Mouse (Mus musculus) limb, embryonic 15.5 days (tissue): ENCODE data around the gene Carnmt1. TPM values are rescaled to one million over a fixed set of nuclear protein-coding genes. Genes with fewer than 3 reads are reported as not detected.

Experiments
- ATAC-seq: fragments of 200-750 bp; cut with Nextera tagmentation; 2 replicates; pipeline ENCODE4 v1.8.0; 2017; ENCODE audit warnings: low read depth, moderate TSS enrichment; ENCODE audit not compliant: insufficient number of reproducible peaks, low FRiP score, low TSS enrichment
- H3K27ac ChIP-seq: fragments of 300-500 bp; sonication (generic); 2 replicates; pipeline ENCODE4 v1.5.1; 2015; ENCODE audit warnings: moderate library complexity, mild to moderate bottlenecking, inconsistent platforms
- H3K27me3 ChIP-seq: fragments of 300-500 bp; sonication (generic); 2 replicates; pipeline ENCODE4 v1.6.1; 2015; ENCODE audit warnings: inconsistent platforms
- H3K36me3 ChIP-seq: fragments of 300-500 bp; sonication (generic); 2 replicates; pipeline ENCODE4 v1.6.1; 2015; ENCODE audit warnings: inconsistent platforms
- H3K4me1 ChIP-seq: fragments of 300-500 bp; sonication (generic); 2 replicates; pipeline ENCODE4 v1.6.1; 2015; ENCODE audit warnings: inconsistent platforms
- H3K4me2 ChIP-seq: fragments of 300-500 bp; sonication (generic); 2 replicates; pipeline ENCODE4 v1.6.1; 2015; ENCODE audit warnings: mild to moderate bottlenecking, inconsistent platforms
- H3K4me3 ChIP-seq: fragments of 300-500 bp; sonication (generic); 2 replicates; pipeline ENCODE4 v1.5.1; 2015; ENCODE audit warnings: mild to moderate bottlenecking, inconsistent platforms
- H3K9ac ChIP-seq: fragments of 300-500 bp; sonication (generic); 2 replicates; pipeline ENCODE4 v1.6.1; 2015; ENCODE audit warnings: inconsistent platforms
- H3K9me3 ChIP-seq: fragments of 300-500 bp; sonication (generic); 2 replicates; pipeline ENCODE4 v1.6.1; 2016; ENCODE audit warnings: inconsistent platforms
- WGBS: fragments of 180-500 bp; shearing (Covaris S2); methylation state at CpG from one replicate; pipeline ENCODE4 v1.1.7; 2015; 5-methylcytosine and 5-hydroxymethylcytosine counted together
- polyA plus RNA-seq: library from polyadenylated mRNA; unstranded; fragments of >200 nt; fragmentation: Nextera tagmentation; extraction: Ambion mirVana; gene quantifications from 2 replicates; pipeline ENCODE4 v1.2.1, GENCODE M21; 2015

Gene Carnmt1
- polyA plus RNA-seq, 1 experiment from 2014 or later, result 35.0 TPM

DNA sequence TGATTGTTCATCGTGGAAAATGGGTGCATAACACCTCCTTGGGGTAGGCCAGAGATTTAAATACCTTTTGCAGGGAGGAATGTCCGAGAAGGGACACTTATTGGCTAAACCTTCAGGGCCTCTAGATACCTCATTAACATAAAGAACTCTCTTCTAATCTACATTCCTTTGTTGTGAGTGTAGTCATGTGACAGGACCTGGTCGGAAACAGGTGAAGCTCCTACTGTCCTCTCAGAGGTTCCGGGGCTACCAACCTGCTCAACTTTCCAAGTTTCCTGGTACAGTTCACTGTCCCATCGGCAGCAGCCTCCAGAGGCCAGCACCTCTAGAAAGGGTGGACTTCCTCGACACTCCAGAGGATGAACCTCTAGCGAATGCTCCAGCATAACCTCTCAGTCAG, 14.6 kb upstream of the Carnmt1 start:
- Histone ChIP-seq H3K9ac (no peak overlapping the region), H3K4me2 (no peak overlapping the region), H3K4me3 (no peak overlapping the region), H3K9me3 (no peaks in the 10 kb centered on the region), H3K4me1 (no peaks in the 10 kb centered on the region; the same call in 1 of the 2 replicates), H3K27ac (no peak overlapping the region), H3K36me3 (no peaks in the 10 kb centered on the region), H3K27me3 (no peaks in the 10 kb centered on the region)
- 84% methylated on average over 7 of the region's 7 CpGs for WGBS
- ATAC-seq, result no peak

DNA sequence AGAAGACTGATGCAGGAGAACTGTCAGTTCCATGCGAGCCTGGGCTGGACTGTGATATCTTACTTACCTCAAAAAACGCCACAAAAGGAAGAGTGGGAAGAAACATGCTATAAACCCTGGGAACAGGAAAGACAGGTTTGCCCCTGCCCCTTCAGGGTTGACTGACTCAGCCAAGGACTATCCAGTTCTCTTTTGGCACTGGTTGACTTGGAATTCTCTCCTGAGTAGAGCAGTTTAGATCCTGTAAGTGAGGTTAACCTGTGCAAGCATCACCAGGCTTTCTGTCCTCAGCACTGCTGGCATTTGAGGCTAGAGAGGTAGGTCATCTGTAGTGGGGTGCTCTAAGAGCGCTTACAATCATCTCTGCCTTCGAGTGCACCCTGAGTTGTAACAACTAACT, 12.1 kb upstream of the Carnmt1 start:
- no peak for ATAC-seq
- Histone ChIP-seq H3K36me3 (no peaks in the 10 kb centered on the region), H3K9me3 (no peaks in the 10 kb centered on the region), H3K27ac (no peak overlapping the region), H3K4me2 (no peak overlapping the region), H3K27me3 (no peaks in the 10 kb centered on the region), H3K4me3 (no peak overlapping the region), H3K9ac (no peak overlapping the region), H3K4me1 (no peaks in the 10 kb centered on the region; the same call in 1 of the 2 replicates)
- WGBS, result 57% methylated on average over 4 of the region's 4 CpGs

DNA sequence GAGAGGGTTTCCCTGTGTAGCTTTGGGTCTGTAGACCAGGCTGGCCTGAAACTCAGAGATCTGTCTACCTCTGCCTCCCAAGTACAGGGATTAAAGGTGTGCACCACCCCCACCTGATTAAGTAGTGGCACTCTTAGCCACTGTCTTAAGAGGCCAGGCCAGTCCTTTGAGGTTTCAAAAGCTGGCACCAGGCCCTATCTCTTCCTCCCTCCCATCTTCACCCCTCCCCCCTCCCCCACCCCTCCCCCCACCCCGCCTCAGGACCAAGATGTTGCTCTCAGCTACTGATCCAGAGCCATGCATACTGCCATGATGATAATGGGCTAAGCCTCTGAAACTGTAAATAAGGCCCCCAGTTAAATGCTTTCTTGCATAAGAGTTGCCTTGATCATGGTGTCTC, 11.2 kb upstream of the Carnmt1 start:
- Histone ChIP-seq H3K4me2 (no peak overlapping the region), H3K27ac (no peak overlapping the region), H3K9me3 (no peaks in the 10 kb centered on the region), H3K9ac (no peak overlapping the region), H3K4me1 (no peaks in the 10 kb centered on the region; the same call in 1 of the 2 replicates), H3K36me3 (no peaks in the 10 kb centered on the region), H3K4me3 (no peak overlapping the region), H3K27me3 (no peaks in the 10 kb centered on the region)
- no peak for ATAC-seq
- WGBS, result no CpG with 5 or more reads among the region's 1 CpGs

DNA sequence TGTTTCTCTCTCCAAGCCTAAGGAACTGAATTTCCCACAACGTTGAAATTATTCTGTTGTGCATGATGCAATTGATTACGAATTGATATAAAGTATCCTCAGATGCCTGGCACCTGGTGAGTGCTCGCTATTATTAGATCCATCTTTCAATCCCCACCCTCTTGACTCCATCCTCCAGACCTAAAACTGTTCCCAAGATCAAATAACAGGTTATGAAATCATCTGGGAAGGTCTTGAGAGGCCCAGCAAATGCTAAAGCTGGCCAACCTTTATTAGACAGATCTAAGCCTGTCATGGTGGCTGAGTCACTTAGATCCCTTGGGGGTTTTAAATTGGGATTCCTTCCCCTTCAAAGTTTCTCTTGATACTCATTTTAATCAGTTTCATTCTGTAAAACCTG, 10.1 kb upstream of the Carnmt1 start:
- H3K27me3 ChIP-seq, result no peaks in the 10 kb centered on the region

DNA sequence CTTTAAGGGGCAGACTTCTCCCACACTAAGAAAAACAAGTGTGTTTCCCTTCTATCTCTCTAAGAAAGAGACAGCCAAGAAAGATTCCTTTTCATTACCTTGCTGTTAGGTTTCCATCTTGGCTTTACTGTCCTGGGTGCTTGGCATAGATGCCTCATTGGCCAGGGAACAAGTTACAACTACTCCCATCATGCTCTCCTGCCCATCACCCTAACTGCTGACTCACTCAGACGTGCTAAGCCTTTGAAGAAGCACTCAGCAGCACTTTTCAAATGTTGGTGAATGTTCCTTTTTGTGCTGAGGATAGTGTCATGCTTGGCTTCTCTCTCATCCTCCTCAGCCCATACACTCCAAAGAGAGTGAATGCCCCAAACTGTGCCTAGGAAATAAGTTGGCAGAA, 8.9 kb upstream of the Carnmt1 start:
- H3K36me3 ChIP-seq, result no peaks in the 10 kb centered on the region
- H3K4me2 ChIP-seq, result no peak overlapping the region
- H3K27me3 ChIP-seq, result no peaks in the 10 kb centered on the region
- 42% methylated on average over 1 of the region's 1 CpGs for WGBS
- H3K9ac ChIP-seq, result no peak overlapping the region
- no peak for ATAC-seq
- H3K4me3 ChIP-seq, result no peak overlapping the region
- H3K27ac ChIP-seq, result no peak overlapping the region
- H3K9me3 ChIP-seq, result no peaks in the 10 kb centered on the region
- H3K4me1 ChIP-seq, result no peaks in the 10 kb centered on the region

More for the DNA sequence above, 10.1 kb upstream of the Carnmt1 start:
- no peak overlapping the region for H3K27ac ChIP-seq
- no peak overlapping the region for H3K4me3 ChIP-seq
- H3K4me2 ChIP-seq, result no peak overlapping the region
- no peaks in the 10 kb centered on the region for H3K9me3 ChIP-seq
- H3K36me3 ChIP-seq, result no peaks in the 10 kb centered on the region
- ATAC-seq, result no peak
- 61% methylated on average over 3 of the region's 3 CpGs for WGBS
- H3K4me1 ChIP-seq, result no peaks in the 10 kb centered on the region
- H3K9ac ChIP-seq, result no peak overlapping the region

DNA sequence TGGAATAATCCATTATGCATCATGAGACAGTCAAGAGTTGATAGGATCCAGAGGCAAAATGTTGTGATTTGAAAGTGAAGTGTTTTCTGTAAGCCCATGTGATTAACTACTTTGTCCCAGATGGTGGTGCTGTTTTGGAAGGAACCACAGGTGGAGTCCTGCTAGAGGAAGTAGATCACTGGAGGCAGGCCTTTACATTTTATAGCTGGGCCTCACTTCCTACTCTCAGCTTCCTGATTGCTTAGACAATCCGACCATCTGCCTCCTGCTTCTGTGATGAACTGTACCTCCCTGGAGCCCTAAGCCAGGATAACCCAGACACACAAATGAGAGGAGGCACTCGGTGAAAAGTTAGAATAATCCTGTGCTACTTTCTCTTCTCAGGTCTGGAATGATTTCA, 6.7 kb upstream of the Carnmt1 start:
- Histone ChIP-seq H3K36me3 (no peaks in the 10 kb centered on the region), H3K4me3 (no peak overlapping the region), H3K4me1 (no peaks in the 10 kb centered on the region), H3K27ac (no peak overlapping the region), H3K4me2 (no peak overlapping the region), H3K9ac (no peak overlapping the region), H3K9me3 (no peaks in the 10 kb centered on the region), H3K27me3 (no peaks in the 10 kb centered on the region)
- ATAC-seq, result no peak
- 48% methylated on average over 2 of the region's 2 CpGs for WGBS

DNA sequence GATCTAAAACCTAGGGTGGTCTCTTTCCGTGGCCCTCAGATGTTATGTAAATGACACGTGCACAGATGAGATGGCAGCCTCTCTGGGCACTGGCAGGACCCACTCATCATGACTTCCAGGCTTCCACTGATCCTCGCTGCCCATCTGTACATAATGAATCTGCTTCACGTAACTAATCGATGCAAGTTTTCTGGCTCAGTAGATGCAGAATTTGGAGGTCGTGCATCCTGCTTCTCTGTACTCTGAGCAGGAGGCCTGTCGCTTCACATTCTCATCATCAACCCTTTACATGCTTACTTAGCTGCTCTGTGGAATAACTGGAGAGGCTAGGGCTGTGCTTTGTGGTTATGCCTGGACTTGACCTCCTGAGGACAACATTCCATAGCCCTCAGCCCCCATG, 3.6 kb upstream of the Carnmt1 start:
- 84% methylated on average over 7 of the region's 7 CpGs for WGBS
- Histone ChIP-seq H3K4me3 (no peak overlapping the region), H3K9ac (no peak overlapping the region), H3K4me1 (peaks cover 8% of the 10 kb centered on the region), H3K9me3 (no peaks in the 10 kb centered on the region), H3K27ac (no peak overlapping the region), H3K4me2 (no peak overlapping the region), H3K27me3 (no peaks in the 10 kb centered on the region), H3K36me3 (no peaks in the 10 kb centered on the region)
- no peak for ATAC-seq

DNA sequence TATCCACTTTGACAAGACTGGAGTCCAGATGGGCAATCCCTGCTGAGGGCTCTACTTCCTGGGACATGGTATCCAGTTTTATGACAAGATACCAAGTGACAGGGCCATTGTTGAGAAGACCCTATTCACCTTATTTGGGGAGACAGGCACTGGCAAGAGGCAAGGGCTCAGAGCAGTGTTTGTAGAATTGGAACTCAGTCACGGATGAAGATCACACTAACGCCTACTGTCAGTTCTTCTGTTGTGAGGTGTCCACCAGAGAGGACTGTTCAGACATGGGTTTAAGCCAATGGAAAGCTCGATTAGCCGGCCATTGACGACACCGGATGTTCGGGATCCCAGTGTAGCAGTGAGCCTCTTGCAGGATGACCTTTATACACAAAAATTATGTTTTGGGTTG, 1.0 kb upstream of the Carnmt1 start:
- Histone ChIP-seq H3K4me3 (no peak overlapping the region), H3K4me2 (no peak overlapping the region), H3K36me3 (no peaks in the 10 kb centered on the region), H3K27me3 (no peaks in the 10 kb centered on the region), H3K9ac (no peak overlapping the region), H3K27ac (peak overlapping the region; percentile 91; the same call in 1 of the 2 replicates), H3K4me1 (peaks cover 23% of the 10 kb centered on the region), H3K9me3 (no peaks in the 10 kb centered on the region)
- ATAC-seq, result no peak
- 94% methylated on average over 7 of the region's 7 CpGs for WGBS

DNA sequence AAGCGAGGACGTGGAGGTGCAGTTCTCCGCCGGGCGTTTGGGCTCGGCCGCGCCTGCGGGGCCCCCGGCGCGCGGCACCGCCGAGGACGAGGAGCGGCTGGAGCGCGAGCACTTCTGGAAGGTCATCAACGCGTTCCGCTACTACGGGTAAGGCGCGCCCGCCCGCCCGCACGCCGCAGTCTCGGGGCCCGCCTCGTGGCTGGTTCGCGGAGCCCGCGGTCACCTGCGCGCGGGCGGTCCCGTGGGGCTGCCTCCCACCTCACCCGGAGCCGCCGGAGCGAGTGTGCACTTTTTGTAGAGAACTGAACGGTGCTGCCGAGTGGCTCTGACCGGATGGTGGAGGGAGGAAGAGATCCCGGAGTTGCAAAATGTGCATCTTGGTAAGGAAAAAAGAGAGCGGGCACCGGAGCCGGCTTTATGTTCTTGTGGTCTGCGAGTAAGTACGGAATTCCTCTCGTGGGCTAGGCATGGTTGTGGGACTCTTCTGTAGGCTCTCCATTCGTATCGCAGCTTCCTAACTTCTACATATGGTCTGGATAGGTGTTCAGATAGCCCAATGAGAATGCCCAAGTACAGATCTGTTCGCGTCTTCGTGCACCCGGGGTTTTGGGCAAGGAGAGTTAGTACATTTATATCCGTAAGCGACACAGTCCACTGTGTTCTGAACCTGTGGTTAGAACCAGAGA, 635 bp downstream of the Carnmt1 start:
- Histone ChIP-seq H3K4me3 (peak overlapping the region; percentile 84), H3K4me2 (peak overlapping the region; percentile 67), H3K9me3 (no peaks in the 10 kb centered on the region), H3K27ac (peak overlapping the region; percentile 91), H3K27me3 (no peaks in the 10 kb centered on the region), H3K36me3 (no peaks in the 10 kb centered on the region), H3K9ac (peak overlapping the region; percentile 67), H3K4me1 (peaks cover 23% of the 10 kb centered on the region)
- under 1% methylated on average over 64 of the region's 64 CpGs for WGBS
- ATAC-seq, result peak; percentile 56

DNA sequence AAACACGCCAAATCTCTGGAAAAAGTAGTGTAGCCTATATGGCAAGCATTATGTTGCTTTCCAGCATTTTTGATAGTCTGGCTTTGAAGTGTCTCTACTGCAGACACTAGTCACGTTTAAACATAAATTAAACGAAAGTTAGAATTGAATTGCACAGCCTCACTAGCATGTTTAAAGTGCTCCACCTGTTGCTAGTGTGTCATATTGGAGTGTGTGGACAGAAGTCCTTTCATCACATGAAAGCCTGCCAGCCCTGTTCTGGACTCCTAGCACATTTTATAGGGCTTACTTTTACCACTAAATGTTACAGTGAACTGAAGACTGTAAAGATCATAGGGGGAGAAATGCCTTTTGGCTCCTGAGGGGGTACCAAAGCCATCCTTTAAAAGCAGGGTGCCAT, 1.9 kb downstream of the Carnmt1 start:
- Histone ChIP-seq H3K4me2 (peak overlapping the region; percentile 67), H3K9ac (no peak overlapping the region), H3K9me3 (no peaks in the 10 kb centered on the region), H3K27ac (no peak overlapping the region), H3K4me1 (peaks cover 23% of the 10 kb centered on the region), H3K36me3 (no peaks in the 10 kb centered on the region), H3K4me3 (peak overlapping the region; percentile 84), H3K27me3 (no peaks in the 10 kb centered on the region)
- WGBS, result 38% methylated on average over 3 of the region's 3 CpGs
- no peak for ATAC-seq

DNA sequence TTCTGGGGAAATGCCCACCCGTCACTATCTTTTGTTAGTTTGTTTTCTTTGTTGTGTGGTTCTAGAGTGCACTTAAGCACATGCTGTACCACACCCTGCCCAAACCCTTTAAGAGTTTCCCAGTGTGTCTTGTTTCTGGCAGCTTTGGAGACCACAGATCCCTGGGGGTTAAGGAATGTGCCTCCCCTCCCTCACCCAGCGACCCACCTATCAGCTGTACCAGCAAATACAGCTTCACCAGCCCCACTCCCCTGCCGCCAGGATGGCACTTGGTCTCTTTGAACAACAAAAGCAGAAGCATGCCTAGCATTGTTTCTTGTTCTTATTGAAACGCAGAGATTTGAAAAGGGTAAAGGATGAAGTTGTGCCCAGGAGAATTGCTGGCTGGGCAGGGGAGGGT, 2.6 kb downstream of the Carnmt1 start:
- H3K27me3 ChIP-seq, result no peaks in the 10 kb centered on the region
- no peak overlapping the region for H3K9ac ChIP-seq
- 34% methylated on average over 4 of the region's 4 CpGs for WGBS
- no peak overlapping the region for H3K27ac ChIP-seq
- H3K4me1 ChIP-seq, result peaks cover 23% of the 10 kb centered on the region
- no peak for ATAC-seq
- peak overlapping the region; percentile 22 for H3K4me2 ChIP-seq
- H3K9me3 ChIP-seq, result no peaks in the 10 kb centered on the region
- no peaks in the 10 kb centered on the region for H3K36me3 ChIP-seq
- no peak overlapping the region for H3K4me3 ChIP-seq

DNA sequence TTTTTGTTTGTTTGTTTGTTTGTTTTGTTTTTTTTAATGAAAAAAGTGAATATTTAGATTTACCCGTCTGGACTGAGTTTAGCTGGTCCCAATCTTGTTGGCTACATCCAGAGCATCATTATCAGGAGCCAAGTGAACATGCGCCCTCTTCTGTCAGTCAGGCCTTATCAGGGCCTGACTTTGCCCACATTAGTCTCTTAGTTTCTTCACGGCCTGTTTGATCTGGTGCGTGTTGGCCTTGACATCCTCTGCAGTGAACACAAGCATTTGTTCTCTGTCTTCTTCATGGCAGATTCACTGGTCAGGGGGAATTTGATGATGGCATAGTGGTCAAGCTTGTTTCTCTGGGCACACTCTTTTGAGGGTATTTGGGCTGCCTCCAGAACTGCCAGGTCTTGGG, 11.6 kb downstream of the Carnmt1 start:
- Histone ChIP-seq H3K27ac (no peak overlapping the region), H3K4me1 (no peaks in the 10 kb centered on the region), H3K27me3 (no peaks in the 10 kb centered on the region), H3K36me3 (peaks cover 13% of the 10 kb centered on the region), H3K9me3 (no peaks in the 10 kb centered on the region), H3K9ac (no peak overlapping the region), H3K4me3 (no peak overlapping the region), H3K4me2 (no peak overlapping the region)
- 83% methylated on average over 4 of the region's 4 CpGs for WGBS
- ATAC-seq, result no peak

DNA sequence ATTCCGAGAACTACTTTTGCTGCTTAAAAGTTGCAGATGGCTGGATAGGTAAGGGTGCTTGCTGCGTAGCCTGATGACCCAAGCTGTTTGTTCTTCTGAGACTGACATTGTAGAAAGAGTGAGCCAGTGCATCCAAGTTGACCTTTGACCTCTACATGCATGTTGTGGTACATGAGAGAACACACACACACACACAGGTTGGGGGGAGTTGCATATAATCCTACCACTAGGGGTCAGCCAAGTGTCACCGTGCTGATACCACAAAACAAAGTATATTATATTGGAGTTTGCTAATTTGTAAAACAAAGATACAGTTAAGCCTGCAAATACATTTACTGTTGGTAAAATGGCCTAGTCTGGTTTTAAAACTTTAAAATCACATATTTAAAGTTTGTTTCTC, 17.0 kb downstream of the Carnmt1 start:
- Histone ChIP-seq H3K9ac (no peak overlapping the region), H3K27ac (no peak overlapping the region), H3K4me1 (no peaks in the 10 kb centered on the region), H3K27me3 (no peaks in the 10 kb centered on the region), H3K36me3 (peaks cover 7% of the 10 kb centered on the region), H3K4me2 (no peak overlapping the region), H3K9me3 (no peaks in the 10 kb centered on the region), H3K4me3 (no peak overlapping the region)
- no peak for ATAC-seq
- WGBS, result 76% methylated on average over 3 of the region's 3 CpGs
